Mouse (Mus musculus) liver, embryonic 11.5 days (tissue): Measurements from ENCODE around the gene Atg5. TPM values are rescaled to one million over a fixed set of nuclear protein-coding genes. Genes with fewer than 3 reads are reported as not detected.
A peak's percentile ranks its signal among the peaks of the same experiment; 100 is the strongest.

ENCODE experiments used
- ATAC-seq: fragments of 200-750 bp; cut with Nextera tagmentation; replicated peaks from 2 replicates; pipeline ENCODE4 v1.8.0; 2017; ENCODE audit warnings: moderate number of reproducible peaks, mild to moderate bottlenecking, moderate TSS enrichment, moderate library complexity; ENCODE audit not compliant: low FRiP score
- DNase-seq: peaks from one replicate; pipeline ENCODE4 v3.0.0-alpha.2; 2017; ENCODE audit warnings: low spot score
- H3K27ac ChIP-seq: fragments of 300-500 bp; sonication (generic); 2 replicates; pipeline ENCODE4 v1.5.1; 2014; ENCODE audit warnings: mild to moderate bottlenecking, low read depth, low read length, control low read depth
- H3K27me3 ChIP-seq: fragments of 300-500 bp; sonication (generic); replicated peaks from 2 replicates; pipeline ENCODE4 v1.6.1; 2014; ENCODE audit warnings: low read length, mixed read lengths; ENCODE audit not compliant: control insufficient read depth, insufficient read depth
- H3K36me3 ChIP-seq: fragments of 300-500 bp; sonication (generic); 2 replicates; pipeline ENCODE4 v1.6.1; 2014; ENCODE audit warnings: mild to moderate bottlenecking, low read length, moderate library complexity, mixed read lengths; ENCODE audit not compliant: control insufficient read depth, insufficient read depth
- H3K4me1 ChIP-seq: fragments of 300-500 bp; sonication (generic); replicated peaks from 2 replicates; pipeline ENCODE4 v1.6.1; 2014; ENCODE audit warnings: low read length, mixed read lengths; ENCODE audit not compliant: control insufficient read depth, insufficient read depth
- H3K4me2 ChIP-seq: fragments of 300-500 bp; sonication (generic); 2 replicates; pipeline ENCODE4 v1.6.1; 2014; ENCODE audit warnings: mild to moderate bottlenecking, control low read depth, moderate library complexity
- H3K4me3 ChIP-seq: fragments of 300-500 bp; sonication (generic); 2 replicates; pipeline ENCODE4 v1.5.1; 2014; ENCODE audit warnings: low read depth, low read length, control low read depth
- H3K9ac ChIP-seq: fragments of 300-500 bp; sonication (generic); 2 replicates; pipeline ENCODE4 v1.6.1; 2014; ENCODE audit warnings: low read depth, low read length, control low read depth
- H3K9me3 ChIP-seq: fragments of 300-500 bp; sonication (generic); 2 replicates; pipeline ENCODE4 v1.6.1; 2016; ENCODE audit warnings: low read length, inconsistent platforms, mixed read lengths; ENCODE audit not compliant: control insufficient read depth
- WGBS: fragments of 180-500 bp; shearing (Covaris S2); extraction: QIAGEN DNeasy Blood & Tissue Kit; methylation state at CpG from one replicate; pipeline ENCODE4 v1.1.7; 2014; 5-methylcytosine and 5-hydroxymethylcytosine counted together
- polyA plus RNA-seq: library from polyadenylated mRNA; unstranded; fragments of >200 nt; fragmentation: Nextera tagmentation; extraction: Ambion mirVana; gene quantifications from 2 replicates; pipeline ENCODE4 v1.2.1, GENCODE M21; 2014

Atg5 gene
- polyA plus RNA-seq, 1 experiment from 2014 or later, result 41.2 TPM

GRCm38 (mm10) chr10:44366186-44366585 is 98.0 kb downstream of the Atg5 start:
- H3K27ac ChIP-seq, result no peak overlapping the region
- no peaks in the 10 kb centered on the region for H3K27me3 ChIP-seq
- H3K4me3 ChIP-seq, result no peak overlapping the region
- H3K36me3 ChIP-seq, result no peaks in the 10 kb centered on the region
- ATAC-seq (no peak), DNase-seq (no peak)
- no peak overlapping the region for H3K4me2 ChIP-seq
- H3K9me3 ChIP-seq, result no peaks in the 10 kb centered on the region
- WGBS, result 88% methylated on average over 2 of the region's 2 CpGs
- H3K9ac ChIP-seq, result no peak overlapping the region
- H3K4me1 ChIP-seq, result 0 out of 2 replicates have a peak, but pooled peaks cover 5% of the 10 kb centered on the region

DNA sequence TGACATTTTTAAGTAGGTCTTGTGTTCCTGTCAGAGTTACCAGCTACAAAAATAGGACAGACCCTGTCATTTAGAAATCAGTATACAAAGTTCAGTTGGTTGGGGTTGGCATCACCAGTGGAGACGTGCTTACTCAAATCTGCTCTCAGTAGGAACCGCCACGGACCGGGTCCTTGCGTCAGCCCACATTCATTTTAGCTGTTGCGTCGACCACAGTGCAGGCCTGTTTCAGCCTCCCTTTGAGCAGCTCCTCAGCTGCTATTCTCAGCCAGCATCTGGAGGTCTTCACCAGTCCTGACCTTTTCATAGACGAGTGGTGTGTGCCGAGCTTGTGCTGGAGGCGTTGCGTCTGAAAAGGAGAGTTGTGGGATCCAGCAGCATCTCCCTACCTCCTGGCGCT is 98.9 kb downstream of the Atg5 start:
- Histone ChIP-seq H3K36me3 (no peaks in the 10 kb centered on the region), H3K4me2 (no peak overlapping the region), H3K9ac (no peak overlapping the region), H3K4me3 (no peak overlapping the region), H3K27me3 (no peaks in the 10 kb centered on the region), H3K4me1 (peaks cover 6% of the 10 kb centered on the region; the same call in 1 of the 2 replicates), H3K27ac (no peak overlapping the region), H3K9me3 (no peaks in the 10 kb centered on the region)
- ATAC-seq, result no peak
- DNase-seq, result no peak
- 83% methylated on average over 12 of the region's 12 CpGs for WGBS

- Histone ChIP-seq H3K27me3 (no peaks in the 10 kb centered on the region), H3K4me3 (no peak overlapping the region), H3K4me2 (no peak overlapping the region), H3K9ac (no peak overlapping the region), H3K36me3 (no peaks in the 10 kb centered on the region), H3K9me3 (no peaks in the 10 kb centered on the region), H3K27ac (no peak overlapping the region), H3K4me1 (peaks cover 14% of the 10 kb centered on the region)
- ATAC-seq, result no peak
- 66% methylated on average over 13 of the region's 13 CpGs for WGBS
- DNase-seq, result no peak
Observed at GRCm38 (mm10) chr10:44368596-44368995, 100.4 kb downstream of the Atg5 start.

DNA sequence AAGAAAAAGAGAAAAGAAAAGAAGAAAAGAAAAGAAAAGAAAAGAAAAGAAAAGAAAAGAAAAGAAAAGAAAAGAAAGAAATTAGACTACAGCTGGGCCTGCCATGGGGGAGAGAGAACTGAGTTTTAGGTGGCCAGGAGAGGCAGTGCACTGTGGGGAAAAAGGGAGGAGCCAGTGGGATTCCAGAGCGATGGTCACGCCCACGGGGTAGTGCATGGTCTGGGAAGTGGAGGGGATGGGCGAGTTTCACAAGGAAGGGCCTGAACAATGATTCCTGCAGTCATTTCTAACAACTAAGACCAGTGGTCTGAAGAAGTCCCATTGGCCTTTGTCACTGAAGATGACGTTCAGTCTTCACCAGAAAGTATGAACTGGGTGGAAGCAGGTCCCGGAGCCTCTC is 102.5 kb downstream of the Atg5 start:
- H3K27ac ChIP-seq, result no peak overlapping the region
- no peak overlapping the region for H3K4me2 ChIP-seq
- 57% methylated on average over 6 of the region's 6 CpGs for WGBS
- no peaks in the 10 kb centered on the region for H3K9me3 ChIP-seq
- H3K9ac ChIP-seq, result no peak overlapping the region
- peaks cover 18% of the 10 kb centered on the region for H3K4me1 ChIP-seq
- no peak for DNase-seq
- ATAC-seq, result no peak
- H3K4me3 ChIP-seq, result no peak overlapping the region
- no peaks in the 10 kb centered on the region for H3K36me3 ChIP-seq
- no peaks in the 10 kb centered on the region for H3K27me3 ChIP-seq

DNA sequence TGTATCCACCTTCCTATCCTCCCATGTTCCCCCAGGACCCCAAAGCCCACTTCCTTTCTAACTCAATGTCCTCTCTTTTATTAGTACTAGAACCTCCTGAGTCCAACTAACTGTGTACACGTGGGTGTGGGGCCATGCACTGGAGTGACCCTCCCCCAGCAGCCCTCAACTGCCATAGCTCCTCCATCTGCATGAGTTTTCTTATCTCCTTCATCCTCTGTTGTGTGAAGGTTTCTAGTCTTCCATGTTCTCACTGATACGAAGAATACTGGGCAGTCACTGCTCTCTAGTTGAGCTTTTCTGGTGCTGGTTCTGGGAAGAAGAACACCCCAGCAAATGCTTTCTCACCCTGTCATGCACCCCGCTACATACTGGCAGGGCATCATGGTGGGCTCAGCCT is 104.1 kb downstream of the Atg5 start:
- Histone ChIP-seq H3K36me3 (no peaks in the 10 kb centered on the region), H3K9me3 (no peaks in the 10 kb centered on the region), H3K4me3 (no peak overlapping the region), H3K4me2 (no peak overlapping the region), H3K9ac (no peak overlapping the region), H3K4me1 (peaks cover 18% of the 10 kb centered on the region), H3K27me3 (no peaks in the 10 kb centered on the region), H3K27ac (no peak overlapping the region)
- 51% methylated on average over 3 of the region's 3 CpGs for WGBS
- ATAC-seq, result peak; percentile 84
- DNase-seq, result no peak

GRCm38 (mm10) chr10:44374678-44375077 is 106.5 kb downstream of the Atg5 start:
- Histone ChIP-seq H3K4me1 (peaks cover 18% of the 10 kb centered on the region), H3K9me3 (no peaks in the 10 kb centered on the region), H3K36me3 (no peaks in the 10 kb centered on the region), H3K27me3 (no peaks in the 10 kb centered on the region), H3K4me2 (no peak overlapping the region), H3K27ac (no peak overlapping the region), H3K9ac (no peak overlapping the region), H3K4me3 (no peak overlapping the region)
- ATAC-seq (peak; percentile 64), DNase-seq (no peak)
- 36% methylated on average over 2 of the region's 2 CpGs for WGBS

GRCm38 (mm10) chr10:44375501-44375900 is 107.3 kb downstream of the Atg5 start:
- ATAC-seq, result no peak
- H3K4me1 ChIP-seq, result peaks cover 21% of the 10 kb centered on the region
- WGBS, result 88% methylated on average over 1 of the region's 1 CpGs
- H3K9ac ChIP-seq, result no peak overlapping the region
- H3K4me2 ChIP-seq, result no peak overlapping the region
- no peak for DNase-seq
- H3K36me3 ChIP-seq, result no peaks in the 10 kb centered on the region
- no peak overlapping the region for H3K27ac ChIP-seq
- no peaks in the 10 kb centered on the region for H3K27me3 ChIP-seq
- H3K4me3 ChIP-seq, result no peak overlapping the region
- H3K9me3 ChIP-seq, result no peaks in the 10 kb centered on the region

GRCm38 (mm10) chr10:44377821-44378220 is 109.7 kb downstream of the Atg5 start:
- ATAC-seq (no peak), DNase-seq (no peak)
- Histone ChIP-seq H3K4me1 (peaks cover 19% of the 10 kb centered on the region), H3K9ac (no peak overlapping the region), H3K27me3 (no peaks in the 10 kb centered on the region), H3K27ac (no peak overlapping the region), H3K4me3 (no peak overlapping the region), H3K4me2 (no peak overlapping the region), H3K36me3 (no peaks in the 10 kb centered on the region), H3K9me3 (no peaks in the 10 kb centered on the region)
- WGBS, result 55% methylated on average over 5 of the region's 5 CpGs

DNA sequence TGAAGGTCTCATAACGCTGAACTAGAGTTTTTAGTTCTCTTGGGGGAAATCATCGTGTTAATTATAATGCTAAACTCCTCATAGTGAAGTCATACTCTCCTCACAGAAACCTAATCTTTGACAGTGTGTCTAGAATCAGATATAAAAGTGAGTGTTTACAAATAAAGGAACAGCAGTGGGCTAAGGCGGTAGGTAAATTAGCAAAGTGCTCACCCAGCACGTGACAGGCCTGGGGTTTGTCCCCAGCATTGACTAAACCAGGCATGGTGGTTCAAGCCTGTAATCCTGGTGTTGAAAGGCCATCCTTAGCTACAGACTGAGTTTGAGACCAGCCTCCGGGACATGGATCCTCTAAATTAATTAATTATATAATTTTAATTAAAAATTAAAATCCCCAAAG is 110.2 kb downstream of the Atg5 start:
- no peaks in the 10 kb centered on the region for H3K36me3 ChIP-seq
- WGBS, result 82% methylated on average over 5 of the region's 5 CpGs
- no peak overlapping the region for H3K27ac ChIP-seq
- DNase-seq (no peak), ATAC-seq (no peak)
- H3K9ac ChIP-seq, result no peak overlapping the region
- peaks cover 17% of the 10 kb centered on the region; the same call in 1 of the 2 replicates for H3K4me1 ChIP-seq
- no peaks in the 10 kb centered on the region for H3K9me3 ChIP-seq
- H3K4me3 ChIP-seq, result no peak overlapping the region
- H3K27me3 ChIP-seq, result no peaks in the 10 kb centered on the region
- no peak overlapping the region for H3K4me2 ChIP-seq
